ENCODE assay signal across 29 mouse cellular contexts in the genomic region with DNA sequence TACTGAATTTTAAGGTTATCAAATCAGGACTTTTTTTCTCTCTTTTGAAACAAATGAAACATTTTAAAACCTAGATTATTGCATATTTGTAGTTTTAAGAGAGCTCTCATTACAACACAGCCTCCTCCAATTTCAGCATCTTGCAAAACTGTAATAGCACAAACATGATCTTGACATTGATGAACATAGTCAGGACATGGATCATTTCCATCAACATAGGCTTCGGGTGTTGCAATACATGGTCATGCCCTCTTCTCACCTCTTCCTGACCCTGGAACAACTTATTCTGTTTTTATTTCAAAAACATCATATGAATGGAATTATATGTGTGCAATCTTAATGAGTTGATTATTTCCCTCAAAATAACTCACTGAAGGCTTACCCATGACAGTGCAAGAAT.
"Had no signal": no experiment of that assay in that cellular context is flagged by ENCODE, and none has a peak within 500 bp of the region (broad histone marks: within the 10 kb centered on the region; RNA-seq: fewer than 3 reads in every experiment).

No protein-coding gene starts in this region.

- H3K27ac ChIP-seq: embryonic facial prominence, embryonic 10.5 days; embryonic facial prominence, embryonic 12.5 days; embryonic facial prominence, embryonic 13.5 days; embryonic facial prominence, embryonic 15.5 days; forebrain, embryonic 10.5 days; forebrain, embryonic 12.5 days; forebrain, embryonic 13.5 days; forebrain, embryonic 15.5 days; gastrocnemius, adult 2 months; heart, adult 2 months had no signal

- H3K9ac ChIP-seq: embryonic facial prominence, embryonic 12.5 days; embryonic facial prominence, embryonic 13.5 days; embryonic facial prominence, embryonic 15.5 days; forebrain, embryonic 12.5 days; forebrain, embryonic 13.5 days; forebrain, embryonic 15.5 days; forebrain, postnatal 0 days had no signal

- ATAC-seq: forebrain, embryonic 13.5 days; forebrain, embryonic 14.5 days; forebrain, embryonic 15.5 days; forebrain, embryonic 16.5 days; forebrain, postnatal 0 days had no signal

- H3K4me3 ChIP-seq: embryonic facial prominence, embryonic 10.5 days; embryonic facial prominence, embryonic 12.5 days; embryonic facial prominence, embryonic 13.5 days; embryonic facial prominence, embryonic 15.5 days; erythroblast, embryonic 14.5 days; forebrain, embryonic 10.5 days; forebrain, embryonic 12.5 days; forebrain, embryonic 13.5 days; forebrain, embryonic 15.5 days; gastrocnemius, adult 2 months; heart, adult 2 months had no signal

- H3K4me1 ChIP-seq: embryonic facial prominence, embryonic 10.5 days; embryonic facial prominence, embryonic 12.5 days; embryonic facial prominence, embryonic 13.5 days; embryonic facial prominence, embryonic 15.5 days; forebrain, embryonic 10.5 days; forebrain, embryonic 12.5 days; forebrain, embryonic 15.5 days had no signal

- H3K36me3 ChIP-seq: embryonic facial prominence, embryonic 10.5 days; embryonic facial prominence, embryonic 12.5 days; embryonic facial prominence, embryonic 13.5 days; embryonic facial prominence, embryonic 15.5 days; forebrain, embryonic 10.5 days; forebrain, embryonic 12.5 days; forebrain, embryonic 15.5 days had no signal

- DNase-seq: cerebellum, adult 2 months; cerebellum, adult 8-10 months; cerebellum, adult 9-10 months; cerebellum, adult 9-11 months; cerebellum, postnatal 10 days; cerebellum, postnatal 14 days; cerebellum, postnatal 25 days; cerebellum, postnatal 36 days; embryo, embryonic 11 days; forebrain, postnatal 0 days; gastrocnemius, adult 2 months; gastrocnemius, postnatal 10 days; gastrocnemius, postnatal 14 days; gastrocnemius, postnatal 25 days; gastrocnemius, postnatal 36 days; heart, adult 11 months; heart, adult 18-20 months; heart, adult 2 months had no signal

- H3K4me2 ChIP-seq: embryonic facial prominence, embryonic 12.5 days; embryonic facial prominence, embryonic 13.5 days; embryonic facial prominence, embryonic 15.5 days; forebrain, embryonic 12.5 days; forebrain, embryonic 13.5 days; forebrain, embryonic 15.5 days had no signal

- H3K27me3 ChIP-seq: embryonic facial prominence, embryonic 12.5 days; embryonic facial prominence, embryonic 13.5 days; embryonic facial prominence, embryonic 15.5 days; forebrain, embryonic 12.5 days; forebrain, embryonic 13.5 days; forebrain, embryonic 15.5 days had no signal

- H3K9me3 ChIP-seq: embryonic facial prominence, embryonic 10.5 days; embryonic facial prominence, embryonic 12.5 days; embryonic facial prominence, embryonic 13.5 days; embryonic facial prominence, embryonic 15.5 days; forebrain, embryonic 10.5 days; forebrain, embryonic 12.5 days; forebrain, embryonic 13.5 days; forebrain, embryonic 15.5 days had no signal
